In the genomic region with DNA sequence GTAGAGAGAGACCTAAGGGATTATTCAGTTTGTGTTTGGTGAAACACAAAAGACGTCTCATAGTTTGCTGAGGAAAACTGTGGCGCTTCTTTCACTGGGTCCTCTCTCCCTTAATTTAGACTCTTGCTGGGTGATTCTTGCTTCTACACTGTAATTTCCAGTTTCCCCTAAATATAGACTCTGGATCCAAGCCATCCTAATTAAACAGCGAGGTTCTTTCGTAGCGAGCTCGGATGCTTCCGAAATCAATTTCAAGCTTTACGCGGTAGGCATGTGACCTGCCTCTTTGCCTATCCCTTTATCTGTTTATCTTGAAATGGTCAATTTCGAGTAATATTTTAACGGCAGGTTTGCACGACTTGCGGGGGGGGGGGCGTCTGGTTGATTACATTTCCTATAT, we compare ENCODE assay signal across 28 mouse cellular contexts.
DNase-seq lines count a peak whose midpoint lies in the region; ATAC-seq and TF ChIP-seq lines count a peak whose summit lies in the region.
"Had no signal": no experiment of that assay in that cellular context is flagged by ENCODE, and none has a peak within 500 bp of the region (broad histone marks: within the 10 kb centered on the region; RNA-seq: fewer than 3 reads in every experiment).

No protein-coding gene starts in this region.

- H3K4me2 ChIP-seq in forebrain, embryonic 14.5 days (ENCODE audit: low read length): no peak overlapping the region
- H3K4me2 ChIP-seq in midbrain, embryonic 15.5 days: no peak overlapping the region
- H3K4me2 ChIP-seq: heart, embryonic 13.5 days; hindbrain, embryonic 14.5 days; intestine, embryonic 15.5 days had no signal

- H3K4me1 ChIP-seq in forebrain, embryonic 14.5 days (ENCODE audit: control insufficient read depth, insufficient read depth, low read length): 0 out of 2 replicates have a peak, but pooled peaks cover 6% of the 10 kb centered on the region
- peaks cover 12% of the 10 kb centered on the region for H3K4me1 ChIP-seq in forebrain, embryonic 10.5 days
- peaks cover 21% of the 10 kb centered on the region for H3K4me1 ChIP-seq in midbrain, embryonic 10.5 days
- peaks cover 10% of the 10 kb centered on the region for H3K4me1 ChIP-seq in midbrain, embryonic 15.5 days
- H3K4me1 ChIP-seq: heart, embryonic 10.5 days; intestine, embryonic 15.5 days had no signal

- H3K36me3 ChIP-seq in forebrain, embryonic 14.5 days (ENCODE audit: control insufficient read depth, insufficient read depth, low read length): no peaks in the 10 kb centered on the region
- H3K36me3 ChIP-seq in forebrain, embryonic 10.5 days (replicated peaks): no peaks in the 10 kb centered on the region
- H3K36me3 ChIP-seq in midbrain, embryonic 10.5 days: no peaks in the 10 kb centered on the region
- no peaks in the 10 kb centered on the region for H3K36me3 ChIP-seq in midbrain, embryonic 15.5 days (replicated peaks)
- H3K36me3 ChIP-seq: embryonic facial prominence, embryonic 12.5 days; G1E; heart, embryonic 10.5 days; heart, embryonic 13.5 days; intestine, embryonic 15.5 days had no signal

- TF ChIP-seq CTCF in gastrocnemius, adult 2 months (IDR thresholded peaks at IDR 0.05): no peak
- TF ChIP-seq CTCF in brain, embryonic 14.5 days (IDR thresholded peaks at IDR 0.05; ENCODE audit: borderline replicate concordance, extremely low read depth, insufficient read depth, insufficient read length): no peak

- WGBS in forebrain, embryonic 14.5 days: 60% methylated on average over 14 of the region's 14 CpGs
- WGBS in forebrain, embryonic 10.5 days: 91% methylated on average over 14 of the region's 14 CpGs
- WGBS in midbrain, embryonic 10.5 days: 93% methylated on average over 14 of the region's 14 CpGs
- 65% methylated on average over 14 of the region's 14 CpGs for WGBS in midbrain, embryonic 15.5 days

- DNase-seq in forebrain, embryonic 14.5 days (ENCODE audit: low spot score): peak; percentile 50
- DNase-seq in forebrain, embryonic 10.5 days (ENCODE audit: extremely low spot score, low spot score): no peak
- DNase-seq in gastrocnemius, adult 2 months: no peak
- DNase-seq in gastrocnemius, postnatal 14 days: no peak
- DNase-seq in midbrain, embryonic 10.5 days (ENCODE audit: low spot score): peak; percentile 9
- DNase-seq in brain, embryonic 14.5 days (ENCODE audit: low read depth): peak; percentile 67
- no peak for DNase-seq in left cerebral cortex, postnatal 10 days (ENCODE audit: extremely low spot score in 1 of 2, low spot score in 2 of 2)
- DNase-seq: adrenal gland, postnatal 10 days; adrenal gland, postnatal 36 days; B cell, adult 2 months; cerebellum, adult 18-20 months; cerebellum, adult 9-10 months; cerebellum, postnatal 14 days; gastrocnemius, postnatal 10 days; heart, adult 2 months; heart, postnatal 14 days; heart, postnatal 4 days; kidney, adult 11 months had no signal

- intact Hi-C loops in gastrocnemius, adult 2 months (cut with DNase I): loop anchor here (10.0 kb wide), 1 partner anchor 95 kb away; no protein-coding TSS in a partner anchor
- intact Hi-C loops in gastrocnemius, postnatal 14 days (cut with DNase I; ENCODE audit: low total_unique reads): no loop called here
- intact Hi-C loops in left cerebral cortex, postnatal 10 days (cut with DNase I): loop anchor here (5.0 to 10.0 kb wide), 6 partner anchors 105 to 1893 kb away; no protein-coding TSS in a partner anchor

- TF ChIP-seq POLR2A in brain, embryonic 14.5 days (IDR thresholded peaks at IDR 0.05; ENCODE audit: borderline replicate concordance, extremely low read depth, insufficient read depth, insufficient read length, poor library complexity, severe bottlenecking): no peak

- ATAC-seq in forebrain, embryonic 14.5 days: no peak
- no peak for ATAC-seq in midbrain, embryonic 15.5 days (replicated peaks)
- ATAC-seq: intestine, embryonic 15.5 days; Patski had no signal

- H3K27ac ChIP-seq in forebrain, embryonic 14.5 days (ENCODE audit: low read depth, low read length): no peak overlapping the region
- no peak overlapping the region for H3K27ac ChIP-seq in forebrain, embryonic 10.5 days
- H3K27ac ChIP-seq in gastrocnemius, adult 2 months: no peak overlapping the region
- no peak overlapping the region for H3K27ac ChIP-seq in midbrain, embryonic 10.5 days (replicated peaks)
- H3K27ac ChIP-seq in midbrain, embryonic 15.5 days: no peak overlapping the region
- H3K27ac ChIP-seq: heart, adult 2 months; heart, embryonic 10.5 days; heart, embryonic 13.5 days; hindbrain, embryonic 14.5 days; intestine, embryonic 15.5 days had no signal

- no peaks in the 10 kb centered on the region for H3K9me3 ChIP-seq in forebrain, embryonic 14.5 days (replicated peaks; ENCODE audit: control insufficient read depth, low read length)
- H3K9me3 ChIP-seq in forebrain, embryonic 10.5 days: no peaks in the 10 kb centered on the region
- no peaks in the 10 kb centered on the region for H3K9me3 ChIP-seq in midbrain, embryonic 10.5 days (replicated peaks)
- H3K9me3 ChIP-seq in midbrain, embryonic 15.5 days: no peaks in the 10 kb centered on the region
- H3K9me3 ChIP-seq: embryonic facial prominence, embryonic 12.5 days; G1E; heart, embryonic 10.5 days; heart, embryonic 13.5 days; intestine, embryonic 15.5 days had no signal

- H3K4me3 ChIP-seq in forebrain, embryonic 14.5 days (ENCODE audit: low read depth, low read length): no peak overlapping the region
- no peak overlapping the region for H3K4me3 ChIP-seq in forebrain, embryonic 10.5 days
- H3K4me3 ChIP-seq in gastrocnemius, adult 2 months: peak overlapping the region; percentile 41
- H3K4me3 ChIP-seq in midbrain, embryonic 10.5 days: no peak overlapping the region
- no peak overlapping the region for H3K4me3 ChIP-seq in midbrain, embryonic 15.5 days
- H3K4me3 ChIP-seq: embryonic facial prominence, embryonic 12.5 days; erythroblast, embryonic 14.5 days; heart, adult 2 months; heart, embryonic 10.5 days; heart, embryonic 13.5 days; intestine, embryonic 15.5 days had no signal

- H3K9ac ChIP-seq in forebrain, embryonic 14.5 days (ENCODE audit: low read length): no peak overlapping the region
- no peak overlapping the region for H3K9ac ChIP-seq in midbrain, embryonic 15.5 days
- H3K9ac ChIP-seq: embryonic facial prominence, embryonic 12.5 days; heart, embryonic 13.5 days; hindbrain, embryonic 14.5 days; intestine, embryonic 15.5 days had no signal

- no peaks in the 10 kb centered on the region for H3K27me3 ChIP-seq in forebrain, embryonic 14.5 days (replicated peaks; ENCODE audit: control insufficient read depth, insufficient read depth, low read length)
- H3K27me3 ChIP-seq in forebrain, embryonic 10.5 days (ENCODE audit: poor library complexity, severe bottlenecking): no peaks in the 10 kb centered on the region
- H3K27me3 ChIP-seq in midbrain, embryonic 10.5 days (ENCODE audit: low read depth, poor library complexity, severe bottlenecking): no peaks in the 10 kb centered on the region
- H3K27me3 ChIP-seq in midbrain, embryonic 15.5 days (replicated peaks): no peaks in the 10 kb centered on the region
- H3K27me3 ChIP-seq: CH12.LX; embryonic facial prominence, embryonic 12.5 days; intestine, embryonic 15.5 days had no signal

Comparison
In these comparisons a context has a peak if more than half of its experiments do, and no peak if none do; other contexts are left out.
1. DNase-seq: peak in forebrain, embryonic 14.5 days (single experiment), midbrain, embryonic 10.5 days (single experiment) and brain, embryonic 14.5 days (single experiment); none in forebrain, embryonic 10.5 days (single experiment), gastrocnemius, adult 2 months (single experiment), gastrocnemius, postnatal 14 days (single experiment) and left cerebral cortex, postnatal 10 days (0 of 2).